Mouse (Mus musculus) embryo, embryonic 10 days (tissue): ENCODE measurements around the gene Atp1a4.

Experiments
- DNase-seq: peaks from one replicate; pipeline ENCODE4 v3.0.0-alpha.2; 2015; ENCODE audit warnings: low spot score

Gene Atp1a4

GRCm38 (mm10) chr1:172219451-172220406 is 38.5 kb downstream of the Atp1a4 start, which contains the start of gene Casq1:
Gene Casq1 (minus strand): TSS chr1:172219868.
- no peak for DNase-seq

GRCm38 (mm10) chr1:172218164-172218910 is 39.9 kb downstream of the Atp1a4 start:
- DNase-seq = no peak

GRCm38 (mm10) chr1:172217148-172217547 is 41.1 kb downstream of the Atp1a4 start:
- peak; percentile 93 for DNase-seq

- DNase-seq = no peak
These were observed 43.5 kb downstream of the Atp1a4 start for GRCm38 (mm10) chr1:172214748-172215147.

DNA sequence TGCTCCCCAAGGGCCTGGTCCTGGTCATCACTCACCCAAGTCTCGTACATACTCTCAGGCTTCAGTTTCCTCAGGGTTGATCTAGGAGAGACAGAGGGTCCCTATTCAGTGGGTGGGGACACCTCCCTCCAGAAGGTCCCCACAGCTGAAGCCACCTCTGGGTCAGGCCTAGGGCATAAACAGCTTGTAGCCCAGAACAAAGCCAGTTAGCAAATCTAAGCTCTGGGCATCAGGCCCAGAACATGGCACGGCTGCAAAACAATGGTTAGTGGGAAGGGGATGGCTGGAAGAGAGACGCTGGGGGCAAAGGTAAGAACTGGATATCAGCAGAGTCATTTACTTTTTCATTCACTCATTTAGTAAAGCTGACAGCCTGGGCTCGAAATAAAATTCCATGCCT is 44.4 kb downstream of the Atp1a4 start:
- no peak for DNase-seq

- DNase-seq = no peak
These were observed 45.4 kb downstream of the Atp1a4 start for GRCm38 (mm10) chr1:172212776-172213175.

DNA sequence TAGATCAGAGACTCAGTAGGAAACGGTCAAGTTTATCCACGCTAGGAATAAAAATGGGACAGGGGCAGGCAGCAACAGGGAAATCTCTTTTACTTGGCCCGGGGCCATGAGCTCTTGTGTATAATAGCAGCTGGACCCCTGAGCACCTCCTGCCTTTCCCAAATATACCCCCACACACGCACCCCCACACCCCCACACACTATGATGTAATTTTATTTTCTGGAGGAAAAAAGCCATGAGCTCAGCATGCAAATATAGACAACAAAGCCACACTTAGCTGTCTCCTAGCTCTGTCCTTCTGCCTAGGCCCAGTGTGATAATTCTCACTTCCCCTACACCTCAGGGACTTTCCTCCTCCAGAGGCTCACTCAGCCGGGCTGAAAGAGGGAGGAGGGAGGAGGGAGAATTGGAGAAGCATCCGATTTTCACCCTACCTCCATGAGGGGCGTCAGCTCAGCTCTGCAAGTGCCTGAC is 51.1 kb downstream of the Atp1a4 start:
- no peak for DNase-seq

DNA sequence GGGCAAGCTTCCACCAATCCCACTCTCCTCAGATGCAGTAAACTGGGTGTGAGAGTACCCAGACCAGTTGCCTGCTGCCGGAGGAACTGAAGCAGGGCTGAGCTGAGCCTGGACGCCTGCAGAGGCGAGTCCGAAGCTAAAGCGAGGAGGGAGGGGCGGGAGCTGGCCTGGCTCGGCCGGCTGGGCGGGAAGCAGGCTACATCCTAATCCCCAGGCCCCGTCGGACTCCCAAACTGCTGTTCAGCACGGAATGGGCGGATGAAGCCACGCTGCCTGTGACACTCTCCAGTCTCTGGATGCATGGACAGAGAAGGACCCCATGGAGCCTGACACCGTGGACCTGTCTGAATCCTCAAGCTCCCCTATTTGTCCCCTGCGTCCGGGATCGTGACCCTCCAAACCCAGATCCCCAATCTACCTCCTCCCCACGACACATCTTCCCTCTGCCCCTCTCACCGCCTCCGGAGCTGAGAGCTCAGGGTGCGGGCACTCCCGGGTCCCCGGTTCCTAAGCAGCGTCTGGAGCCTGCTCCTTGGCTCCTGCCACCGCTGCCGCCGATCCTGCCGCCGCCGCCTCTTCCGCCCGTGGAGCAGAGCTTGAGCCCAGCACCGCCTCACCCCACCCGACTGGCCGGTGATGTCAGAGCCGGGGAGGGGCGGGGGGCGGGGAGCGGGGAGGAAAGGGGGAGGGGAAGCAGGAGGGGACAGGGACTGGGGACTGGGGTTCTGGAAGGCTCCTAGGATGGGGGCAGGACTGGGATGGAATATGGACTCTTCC is 51.9 kb downstream of the Atp1a4 start, which contains the start of gene Pea15a:
Gene Pea15a (minus strand): TSS at position 664 of the 777 bp plus-strand sequence.
- DNase-seq = peak; percentile 87

DNA sequence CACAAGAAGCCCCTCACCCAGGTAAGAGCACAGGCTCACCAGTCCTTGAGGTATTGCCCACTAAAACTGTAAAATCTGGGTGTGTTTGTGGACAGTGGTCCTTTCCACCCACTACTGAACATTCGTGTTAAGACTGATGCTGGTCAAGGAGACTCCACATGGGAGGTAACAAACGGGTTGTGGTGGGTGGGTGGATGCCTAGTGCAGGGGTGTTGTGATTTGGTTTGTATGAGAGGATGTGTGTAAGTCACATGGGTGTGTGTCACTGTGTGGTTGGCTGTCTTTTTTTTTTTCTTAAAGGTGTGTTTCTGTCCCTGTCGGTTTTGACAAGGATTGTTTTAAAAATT is 52.5 kb downstream of the Atp1a4 start:
- no peak for DNase-seq

- DNase-seq = peak; percentile 57
These were observed 53.1 kb downstream of the Atp1a4 start for GRCm38 (mm10) chr1:172204814-172205740.

GRCm38 (mm10) chr1:172204033-172204813 is 54.0 kb downstream of the Atp1a4 start:
- DNase-seq = peak; percentile 46

- peak; percentile 56 for DNase-seq
These were observed 54.6 kb downstream of the Atp1a4 start for GRCm38 (mm10) chr1:172203566-172203965.

- peak; percentile 89 for DNase-seq
These were observed 55.2 kb downstream of the Atp1a4 start for GRCm38 (mm10) chr1:172202894-172203522.

GRCm38 (mm10) chr1:172201967-172202880 is 56.0 kb downstream of the Atp1a4 start:
- peak; percentile 68 for DNase-seq

- peak; percentile 83 for DNase-seq
These were observed 57.3 kb downstream of the Atp1a4 start for GRCm38 (mm10) chr1:172200871-172201447.

DNA sequence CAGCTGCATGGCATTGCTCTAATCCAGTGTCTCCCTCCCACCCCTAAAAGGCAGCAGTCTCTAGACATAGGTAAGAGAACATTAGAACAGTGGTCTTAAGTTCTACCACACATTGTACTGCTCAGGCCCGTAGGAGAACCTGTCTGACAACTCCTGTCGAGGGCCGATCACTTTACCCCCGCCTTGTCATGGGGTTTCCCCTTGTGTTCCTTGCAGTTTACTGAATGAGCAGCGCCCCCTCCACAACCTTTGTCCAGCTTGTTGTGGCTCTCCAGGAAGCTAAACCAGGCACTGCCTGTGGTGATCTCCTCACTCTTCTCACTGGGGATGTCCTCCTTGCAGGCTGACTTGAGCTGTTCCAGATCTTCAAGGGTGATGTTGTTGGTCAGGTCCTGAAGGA is 58.1 kb downstream of the Atp1a4 start:
- DNase-seq = no peak

DNA sequence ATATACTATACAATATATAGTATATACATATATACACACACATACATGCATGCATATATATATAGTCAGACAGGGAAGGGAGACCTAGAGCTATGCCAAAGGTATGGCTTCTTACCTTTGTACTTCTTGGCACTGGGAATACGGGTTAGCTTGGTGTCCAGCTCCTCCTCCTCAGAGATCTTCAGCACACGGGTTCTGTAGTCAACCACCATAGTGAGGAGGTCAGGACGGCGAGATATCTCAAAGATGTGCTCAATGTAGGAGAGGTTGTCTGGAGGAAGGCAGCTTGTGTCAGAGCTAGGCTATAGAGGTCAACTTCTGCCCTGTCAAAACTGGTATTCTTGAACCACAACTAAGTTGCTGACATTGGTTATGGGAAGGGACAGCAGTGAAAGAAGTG is 59.2 kb downstream of the Atp1a4 start:
- DNase-seq = no peak

- no peak for DNase-seq
These were observed 59.9 kb downstream of the Atp1a4 start for GRCm38 (mm10) chr1:172198316-172198715.
